Mouse (Mus musculus) lung, adult 18-20 months (tissue): ENCODE measurements around the gene Dcpp2.
"Not testable (repeated sequence)": the region's sequence is repeated elsewhere in the genome, so short reads cannot be mapped to it uniquely, and the experiment has no call there.

Experiments used
- DNase-seq, 2 experiments: peaks; one replicate each; pipeline ENCODE4 v3.0.0; 2022; ENCODE audit warnings: mixed read lengths in 2 of 2

Gene Dcpp2

DNA sequence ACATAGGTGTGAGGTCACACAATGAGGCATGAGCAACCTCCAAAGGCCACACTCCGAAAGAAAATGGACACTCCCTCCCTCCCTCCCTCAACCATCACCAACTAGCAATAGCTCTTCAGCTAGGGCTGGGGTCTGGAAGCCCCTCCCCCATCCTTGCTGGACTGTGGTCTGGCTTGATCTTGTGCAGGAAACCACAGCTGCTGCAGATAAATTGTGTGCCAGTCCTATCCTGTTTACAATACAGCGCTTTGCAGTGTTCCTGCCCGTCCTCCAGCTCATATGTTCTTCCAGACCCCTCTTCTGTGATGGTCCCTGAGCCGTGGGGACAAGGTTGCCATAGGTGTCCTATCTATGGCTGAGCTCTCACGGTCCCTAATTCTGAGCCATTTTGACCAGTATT lies 50.5 kb downstream of the Dcpp2 start:
- DNase-seq = no peak

DNA sequence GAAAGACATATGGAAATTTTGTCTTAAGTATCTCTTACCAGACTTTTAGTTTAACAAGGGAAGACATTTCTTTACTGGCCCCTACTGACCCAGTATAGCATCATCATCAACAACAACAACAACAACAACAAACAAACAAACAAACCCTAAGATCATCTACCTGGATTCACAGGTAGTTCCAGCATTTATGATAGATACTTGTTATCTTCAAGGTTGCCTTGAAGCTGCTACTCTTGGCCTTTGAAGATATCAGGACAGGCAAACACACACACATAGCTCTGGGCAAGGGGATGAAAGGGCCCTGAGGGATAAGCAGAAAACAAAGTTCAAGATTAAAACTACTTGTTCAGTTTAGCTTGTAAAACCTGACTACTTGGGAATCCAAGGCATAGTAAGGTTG lies 60.7 kb downstream of the Dcpp2 start, which contains the start of gene Sbp:
Gene Sbp, plus strand, starts transcription at position 301 of the 400 bp plus-strand sequence.
- no peak for DNase-seq

GRCm38 (mm10) chr17:23947486-23947885 lies 66.8 kb downstream of the Dcpp2 start:
- DNase-seq = not testable (repeated sequence)

DNA sequence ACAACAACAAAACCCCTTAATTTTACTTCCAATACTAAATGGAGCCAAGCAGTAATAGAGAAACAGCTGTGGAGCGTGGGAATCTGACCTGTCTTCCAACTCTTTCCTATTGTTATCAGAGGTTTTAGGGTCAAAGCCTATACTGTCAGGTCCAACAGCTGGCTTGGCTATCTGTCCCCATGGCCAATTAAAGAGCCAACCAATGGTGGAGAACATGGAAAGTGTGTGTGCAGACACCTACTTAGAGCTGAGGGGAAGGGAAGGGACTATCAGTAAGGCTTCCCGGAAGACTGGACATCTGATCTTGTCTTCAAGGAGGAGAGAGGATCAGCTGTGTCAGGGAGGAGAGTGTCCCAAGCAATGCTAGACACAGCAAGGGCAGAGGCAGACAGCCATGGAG lies 68.4 kb downstream of the Dcpp2 start:
- no peak for DNase-seq
